Mouse (Mus musculus) stomach, postnatal 0 days (tissue): ENCODE results near the gene Thrsp.

Experiments used
- CTCF ChIP-seq: IDR thresholded peaks from 2 replicates; pipeline ENCODE4 v1.5.1; 2016; ENCODE audit warnings: antibody characterized with exemption, low read depth, mild to moderate bottlenecking, moderate library complexity
- EP300 ChIP-seq: optimal IDR thresholded peaks from 2 replicates; pipeline ENCODE3; 2016; ENCODE audit warnings: antibody characterized with exemption

DNA sequence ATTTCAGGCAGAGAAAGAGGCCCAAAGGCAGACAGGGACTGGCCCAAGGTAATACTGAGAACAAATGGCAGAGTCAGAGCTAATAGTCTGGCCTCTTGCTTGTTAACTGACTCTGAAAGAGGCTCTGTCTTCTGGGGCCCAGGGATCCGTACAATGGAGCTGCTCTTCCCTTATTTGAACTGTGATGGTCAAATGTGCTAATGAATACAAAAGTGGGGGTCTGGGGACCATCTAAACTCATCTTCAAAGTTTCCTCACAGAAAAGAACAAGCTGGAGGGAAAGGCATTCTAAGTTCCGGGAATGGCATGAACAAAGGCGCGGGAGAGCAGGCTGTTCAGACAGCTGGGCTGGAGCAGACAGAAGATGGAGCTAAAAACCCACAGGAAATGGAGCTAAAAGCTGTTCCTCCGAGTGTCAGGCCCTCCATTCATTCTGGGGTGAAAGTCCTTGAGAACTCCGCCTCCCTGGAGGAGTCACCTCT is 29.6 kb upstream of the Thrsp start:
- TF ChIP-seq CTCF: peak; percentile 51
- TF ChIP-seq EP300: no peak
